Mouse (Mus musculus): ENCODE data around the gene Lmo7.

DNA sequence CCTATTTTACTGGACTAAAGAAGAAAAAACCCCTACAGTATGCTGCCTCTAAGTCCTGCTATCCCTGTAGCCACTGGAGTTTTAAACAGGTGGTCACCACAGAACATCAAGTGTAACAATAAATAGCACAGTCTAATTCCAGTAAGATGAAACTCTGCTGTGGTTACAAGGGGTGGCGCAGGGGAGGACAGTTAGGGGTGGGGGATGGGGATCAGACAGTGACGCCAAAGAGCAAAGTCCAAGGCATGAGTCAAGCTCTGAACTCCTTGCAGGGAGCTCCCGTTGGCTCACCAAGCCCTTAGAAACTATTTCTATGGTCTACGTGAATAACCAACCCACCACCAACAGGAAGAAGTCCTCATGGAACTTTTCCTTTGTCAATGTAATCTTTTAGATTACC is 124.0 kb downstream of the Lmo7 start:
- no peak for TF ChIP-seq CTCF (IDR thresholded peaks at IDR 0.05; ENCODE audit: insufficient read depth, low read length)
- no peak for TF ChIP-seq POLR2A (IDR thresholded peaks at IDR 0.05; ENCODE audit: borderline replicate concordance, extremely low read depth, low read depth, low read length)
